Mouse (Mus musculus) MN1 (cell line): ENCODE results near the gene Sele.

ENCODE experiments used
- DNase-seq: peaks from one replicate; pipeline ENCODE4 v3.0.0-alpha.2; 2016; ENCODE audit warnings: low spot score

Sele gene

GRCm38 (mm10) chr1:164072001-164072400 is 24.0 kb downstream of the Sele start:
- DNase-seq = no peak

- no peak for DNase-seq
These were observed 25.1 kb downstream of the Sele start for GRCm38 (mm10) chr1:164073091-164073490.

GRCm38 (mm10) chr1:164073803-164074202 is 25.8 kb downstream of the Sele start:
- DNase-seq = no peak

- DNase-seq = no peak
These were observed 26.6 kb downstream of the Sele start for GRCm38 (mm10) chr1:164074606-164075140.

- no peak for DNase-seq
These were observed 27.4 kb downstream of the Sele start for GRCm38 (mm10) chr1:164075416-164075815.

GRCm38 (mm10) chr1:164076441-164076840 is 28.4 kb downstream of the Sele start:
- no peak for DNase-seq

- no peak for DNase-seq
These were observed 29.0 kb downstream of the Sele start for GRCm38 (mm10) chr1:164077031-164077430.

GRCm38 (mm10) chr1:164078323-164078741 is 30.3 kb downstream of the Sele start:
- no peak for DNase-seq

- no peak for DNase-seq
These were observed 31.1 kb downstream of the Sele start for GRCm38 (mm10) chr1:164079091-164079490.

GRCm38 (mm10) chr1:164083046-164083445 is 35.0 kb downstream of the Sele start:
- DNase-seq = no peak

GRCm38 (mm10) chr1:164086797-164087196 is 38.8 kb downstream of the Sele start:
- DNase-seq = no peak

- DNase-seq = no peak
These were observed 39.8 kb downstream of the Sele start for GRCm38 (mm10) chr1:164087872-164088271.

GRCm38 (mm10) chr1:164096780-164097179 is 48.7 kb downstream of the Sele start:
- DNase-seq = no peak

- DNase-seq = no peak
These were observed 49.9 kb downstream of the Sele start for GRCm38 (mm10) chr1:164097911-164098310.

GRCm38 (mm10) chr1:164098372-164098771 is 50.3 kb downstream of the Sele start:
- DNase-seq = no peak
